Mouse (Mus musculus): ENCODE data around the gene Olfr178. TPM values are rescaled to one million over a fixed set of nuclear protein-coding genes. Genes with fewer than 3 reads are reported as not detected.

Gene Olfr178
- polyA plus RNA-seq (2012; rRNA removed) = not detected in 2 replicates

GRCm38 (mm10) chr16:58891963-58892362 lies at the start of gene Olfr178:
TSS of gene Olfr178 (minus strand) at chr16:58892063.
- no peak for DNase-seq (ENCODE audit: low read depth)
- TF ChIP-seq CTCF (IDR thresholded peaks at IDR 0.05; ENCODE audit: borderline replicate concordance, extremely low read depth, insufficient read depth, insufficient read length) (no peak), POLR2A (IDR thresholded peaks at IDR 0.05; ENCODE audit: borderline replicate concordance, extremely low read depth, insufficient read depth, insufficient read length, poor library complexity, severe bottlenecking) (no peak)

GRCm38 (mm10) chr16:58929292-58929691 lies 37.4 kb upstream of the Olfr178 start, which contains the start of gene Olfr180:
TSS of gene Olfr180 (minus strand) at chr16:58929392.
- DNase-seq (ENCODE audit: low read depth) = no peak
- no peak for TF ChIP-seq CTCF (IDR thresholded peaks at IDR 0.05; ENCODE audit: borderline replicate concordance, extremely low read depth, insufficient read depth, insufficient read length)
- TF ChIP-seq POLR2A (IDR thresholded peaks at IDR 0.05; ENCODE audit: borderline replicate concordance, extremely low read depth, insufficient read depth, insufficient read length, poor library complexity, severe bottlenecking) = no peak

GRCm38 (mm10) chr16:58928655-58929054 lies 36.8 kb upstream of the Olfr178 start, which contains the start of gene Olfr181:
TSS of gene Olfr181 (minus strand) at chr16:58928755.
- TF ChIP-seq POLR2A (IDR thresholded peaks at IDR 0.05; ENCODE audit: borderline replicate concordance, extremely low read depth, insufficient read depth, insufficient read length, poor library complexity, severe bottlenecking) = no peak
- no peak for TF ChIP-seq CTCF (IDR thresholded peaks at IDR 0.05; ENCODE audit: borderline replicate concordance, extremely low read depth, insufficient read depth, insufficient read length)
- DNase-seq (ENCODE audit: low read depth) = no peak

- no peak for TF ChIP-seq CTCF (IDR thresholded peaks at IDR 0.05; ENCODE audit: borderline replicate concordance, extremely low read depth, insufficient read depth, insufficient read length)
- no peak for TF ChIP-seq POLR2A (IDR thresholded peaks at IDR 0.05; ENCODE audit: borderline replicate concordance, extremely low read depth, insufficient read depth, insufficient read length, poor library complexity, severe bottlenecking)
- peak; percentile 3 for DNase-seq (ENCODE audit: low read depth)
These were observed 7.4 kb downstream of the Olfr178 start for GRCm38 (mm10) chr16:58884416-58884815.

GRCm38 (mm10) chr16:58874668-58875067 lies 17.2 kb downstream of the Olfr178 start, which contains the start of gene Olfr177:
TSS of gene Olfr177 (minus strand) at chr16:58874768.
- no peak for DNase-seq (ENCODE audit: low read depth)
- TF ChIP-seq CTCF (IDR thresholded peaks at IDR 0.05; ENCODE audit: borderline replicate concordance, extremely low read depth, insufficient read depth, insufficient read length) (no peak), POLR2A (IDR thresholded peaks at IDR 0.05; ENCODE audit: borderline replicate concordance, extremely low read depth, insufficient read depth, insufficient read length, poor library complexity, severe bottlenecking) (no peak)

GRCm38 (mm10) chr16:58861479-58861878 lies 30.4 kb downstream of the Olfr178 start:
- TF ChIP-seq CTCF (IDR thresholded peaks at IDR 0.05; ENCODE audit: borderline replicate concordance, extremely low read depth, insufficient read depth, insufficient read length) (no peak), POLR2A (IDR thresholded peaks at IDR 0.05; ENCODE audit: borderline replicate concordance, extremely low read depth, insufficient read depth, insufficient read length, poor library complexity, severe bottlenecking) (no peak)
- no peak for DNase-seq (ENCODE audit: low read depth)

GRCm38 (mm10) chr16:58860032-58860737 lies 31.7 kb downstream of the Olfr178 start:
- TF ChIP-seq POLR2A (IDR thresholded peaks at IDR 0.05; ENCODE audit: borderline replicate concordance, extremely low read depth, insufficient read depth, insufficient read length, poor library complexity, severe bottlenecking) = no peak
- DNase-seq (ENCODE audit: low read depth) = no peak

Other genes starting within 250 kb of the Olfr178 start
- gene Cpox, start 221.8 kb downstream of the Olfr178 start, polyA plus RNA-seq (2012; rRNA removed) = 13.4 and 13.9 TPM in 2 replicates
- gene Gpr15, start 173.0 kb downstream of the Olfr178 start, polyA plus RNA-seq (2012; rRNA removed) = 0.05 and 0.25 TPM in 2 replicates
- 102 and 108 TPM in 2 replicates for gene Cldnd1, start 164.2 kb downstream of the Olfr178 start, polyA plus RNA-seq (2012; rRNA removed)
- not detected in 2 replicates for gene Olfr172, start 128.9 kb downstream of the Olfr178 start, polyA plus RNA-seq (2012; rRNA removed)
- gene Olfr173, start 91.8 kb downstream of the Olfr178 start, polyA plus RNA-seq (2012; rRNA removed) = not detected in 2 replicates
- not detected in 2 replicates for gene Olfr175-ps1, start 65.3 kb downstream of the Olfr178 start, polyA plus RNA-seq (2012; rRNA removed)
- not detected in 2 replicates for gene Olfr177, start 17.3 kb downstream of the Olfr178 start, polyA plus RNA-seq (2012; rRNA removed)
- not detected in 2 replicates for gene Olfr181, start 36.7 kb upstream of the Olfr178 start, polyA plus RNA-seq (2012; rRNA removed)
- gene Olfr180, start 37.3 kb upstream of the Olfr178 start, polyA plus RNA-seq (2012; rRNA removed) = not detected in 2 replicates
- gene Olfr183, start 103.3 kb upstream of the Olfr178 start, polyA plus RNA-seq (2012; rRNA removed) = not detected in 2 replicates
- not detected in 2 replicates for gene Olfr186, start 138.2 kb upstream of the Olfr178 start, polyA plus RNA-seq (2012; rRNA removed)
- gene Olfr187, start 147.7 kb upstream of the Olfr178 start, polyA plus RNA-seq (2012; rRNA removed) = not detected in 2 replicates
- gene Olfr190, start 185.9 kb upstream of the Olfr178 start, polyA plus RNA-seq (2012; rRNA removed) = not detected in 2 replicates
- gene Olfr191, start 197.8 kb upstream of the Olfr178 start, polyA plus RNA-seq (2012; rRNA removed) = not detected in 2 replicates
- not detected in 2 replicates for gene Olfr193, start 219.8 kb upstream of the Olfr178 start, polyA plus RNA-seq (2012; rRNA removed)
- gene Olfr194, start 229.0 kb upstream of the Olfr178 start, polyA plus RNA-seq (2012; rRNA removed) = not detected in 2 replicates

Measured in brain, embryonic 14.5 days (tissue).